Mouse (Mus musculus): Measurements from ENCODE around the gene Olfr1434. TPM values are rescaled to one million over a fixed set of nuclear protein-coding genes. Genes with fewer than 3 reads are reported as not detected.
"Not testable (repeated sequence)": the region's sequence is repeated elsewhere in the genome, so short reads cannot be mapped to it uniquely, and the experiment has no call there.

The Olfr1434 gene
- total RNA-seq (2021): not detected
- long read RNA-seq: 0 reads

DNA sequence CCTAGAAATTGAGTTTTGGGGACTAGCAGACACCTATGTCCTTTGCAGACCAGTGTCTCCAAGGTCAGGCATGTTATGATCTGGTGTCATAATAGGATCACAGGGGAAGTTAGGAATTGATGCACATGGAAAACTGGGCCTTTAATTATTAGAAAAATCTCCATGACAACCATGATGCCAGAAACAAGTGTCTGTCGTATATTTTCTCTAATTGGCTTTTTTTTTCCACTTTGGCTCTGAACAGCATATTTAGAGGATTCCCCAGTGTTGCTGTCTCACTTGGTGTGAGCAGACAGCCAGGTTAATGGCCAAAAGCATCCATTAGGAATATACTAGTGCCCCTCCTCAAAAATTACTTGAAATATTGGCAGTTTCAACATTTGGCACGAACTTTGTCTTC lies at the start of gene Olfr1434:
Gene Olfr1434 (plus strand): TSS at position 301 of the 400 bp plus-strand sequence.
- no peak for DNase-seq (ENCODE audit: low spot score in 2 of 2)

DNA sequence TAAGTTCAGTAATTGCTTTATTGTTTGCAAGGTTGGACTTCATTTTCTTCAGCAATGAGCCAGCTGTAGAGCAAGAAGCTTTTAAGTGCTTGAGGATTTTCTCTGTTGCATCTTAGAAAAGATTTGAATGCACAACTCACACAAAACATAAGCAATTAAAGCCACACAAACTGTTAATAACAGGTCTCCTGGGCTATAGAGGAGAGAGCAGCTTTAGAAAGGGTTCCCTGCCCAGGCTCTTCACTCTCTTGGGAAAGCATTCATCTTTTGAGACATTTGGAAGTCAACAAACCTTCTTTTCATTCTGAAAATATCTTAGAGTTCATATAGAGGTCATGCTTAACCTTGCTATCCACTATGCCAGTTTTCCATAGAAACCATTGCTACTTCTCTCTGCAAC lies 47.2 kb upstream of the Olfr1434 start, which contains the start of gene Olfr1432:
Gene Olfr1432 (minus strand): TSS at position 101 of the 400 bp plus-strand sequence.
- DNase-seq (ENCODE audit: low spot score in 2 of 2): not testable (repeated sequence)

DNA sequence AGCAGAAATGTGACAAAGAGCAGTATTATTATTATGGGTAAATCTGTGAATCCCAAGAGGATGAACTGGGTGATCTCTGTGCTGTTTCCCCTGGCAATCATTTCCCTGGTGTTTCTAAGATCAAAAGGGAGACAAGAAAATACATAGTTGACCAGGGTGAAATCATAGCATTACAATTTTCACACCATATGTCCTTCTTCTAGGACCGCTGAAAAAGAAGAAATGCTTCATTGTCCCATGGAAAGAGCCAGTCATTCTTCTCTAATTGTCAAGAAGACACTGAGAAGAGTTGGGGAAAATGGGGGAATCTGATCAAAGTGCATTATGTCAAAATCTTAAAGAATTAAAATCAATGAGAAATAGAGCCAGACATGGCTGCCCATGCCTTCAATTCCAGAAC lies 38.1 kb upstream of the Olfr1434 start, which contains the start of gene Olfr262:
Gene Olfr262 (minus strand): TSS at position 101 of the 400 bp plus-strand sequence.
- no peak for DNase-seq (ENCODE audit: low spot score in 2 of 2)

DNA sequence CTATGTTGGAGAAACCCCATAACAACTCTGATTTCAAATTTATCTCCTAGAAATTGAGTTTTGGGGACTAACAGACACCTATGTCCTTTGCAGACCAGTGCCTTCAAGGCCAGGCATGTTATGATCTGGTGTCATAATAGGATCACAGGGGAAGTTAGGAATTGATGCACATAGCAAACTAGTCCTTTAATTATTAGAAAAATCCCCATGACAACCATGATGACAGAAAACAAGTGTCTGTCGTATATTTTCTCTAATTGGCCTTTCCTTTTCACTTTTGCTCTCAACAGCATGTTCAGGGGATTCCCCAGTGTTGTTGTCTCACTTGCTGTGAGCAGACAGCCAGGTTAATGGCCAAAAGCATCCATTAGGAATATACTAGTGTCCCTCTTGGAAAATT lies 18.9 kb upstream of the Olfr1434 start, which contains the start of gene Olfr235:
Gene Olfr235 (plus strand): TSS at position 301 of the 400 bp plus-strand sequence.
- no peak for DNase-seq (ENCODE audit: low spot score in 2 of 2)

- DNase-seq (ENCODE audit: low spot score in 2 of 2): no peak
Measured at GRCm38 (mm10) chr19:12292979-12293378, 13.3 kb downstream of the Olfr1434 start.

DNA sequence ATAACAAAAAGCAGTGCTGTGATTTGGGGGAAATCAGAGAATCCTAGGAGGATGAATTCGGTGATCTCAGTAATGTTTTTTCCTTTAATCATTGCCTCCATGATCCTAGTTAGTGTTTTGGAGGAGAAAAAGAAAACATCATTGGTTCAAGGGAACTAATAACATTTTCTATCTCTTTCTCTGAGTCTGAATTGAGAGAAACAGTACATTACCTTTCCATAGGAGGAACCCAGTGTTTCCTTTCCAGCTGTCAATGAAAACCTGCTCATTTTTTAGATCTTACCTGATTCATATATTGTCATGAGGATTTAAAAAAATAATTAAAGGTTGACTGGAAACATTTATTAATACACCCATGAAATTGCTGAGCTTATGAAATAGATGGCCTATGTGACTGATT lies 19.4 kb downstream of the Olfr1434 start, which contains the start of gene Olfr1436:
Gene Olfr1436 (minus strand): TSS at position 101 of the 400 bp plus-strand sequence.
- not testable (repeated sequence) for DNase-seq (ENCODE audit: low spot score in 2 of 2)

- DNase-seq (ENCODE audit: low spot score in 2 of 2): no peak
Measured at GRCm38 (mm10) chr19:12325001-12325400, 45.3 kb downstream of the Olfr1434 start, which contains the start of gene Olfr1437. Gene Olfr1437 (minus strand): TSS chr19:12325101.

Other genes with a start within 250 kb of the Olfr1434 start
- gene Olfr1423, start 238.5 kb upstream of the Olfr1434 start, total RNA-seq (2021): not detected
- not detected for gene Olfr1424, start 217.2 kb upstream of the Olfr1434 start, total RNA-seq (2021)
- not detected for gene Olfr1425, start 202.1 kb upstream of the Olfr1434 start, total RNA-seq (2021)
- gene Olfr1426, start 187.8 kb upstream of the Olfr1434 start, total RNA-seq (2021): not detected
- gene Olfr1427, start 176.5 kb upstream of the Olfr1434 start, total RNA-seq (2021): not detected
- gene Olfr1428, start 164.0 kb upstream of the Olfr1434 start, total RNA-seq (2021): not detected
- gene Olfr76, start 156.7 kb upstream of the Olfr1434 start, total RNA-seq (2021): not detected
- not detected for gene Olfr1555-ps1, start 109.7 kb upstream of the Olfr1434 start, total RNA-seq (2021)
- not detected for gene Olfr1431, start 79.2 kb upstream of the Olfr1434 start, total RNA-seq (2021)
- gene Olfr1432, start 47.3 kb upstream of the Olfr1434 start, total RNA-seq (2021): not detected
- not detected for gene Olfr262, start 38.2 kb upstream of the Olfr1434 start, total RNA-seq (2021)
- gene Olfr235, start 18.8 kb upstream of the Olfr1434 start, total RNA-seq (2021): not detected
- not detected for gene Olfr1436, start 19.3 kb downstream of the Olfr1434 start, total RNA-seq (2021)
- gene Olfr1437, start 45.2 kb downstream of the Olfr1434 start, total RNA-seq (2021): not detected
- gene Olfr1438-ps1, start 56.1 kb downstream of the Olfr1434 start, total RNA-seq (2021): not detected
- gene Olfr1440, start 107.4 kb downstream of the Olfr1434 start, total RNA-seq (2021): not detected
- gene Olfr1441, start 137.6 kb downstream of the Olfr1434 start, total RNA-seq (2021): not detected
- gene Pfpl, start 148.1 kb downstream of the Olfr1434 start, total RNA-seq (2021): not detected
- gene Mpeg1, start 180.9 kb downstream of the Olfr1434 start, total RNA-seq (2021): 1 to 10 TPM; 4.6 to 4.8 TPM
- gene Dtx4, start 221.6 kb downstream of the Olfr1434 start, total RNA-seq (2021): 10 to 100 TPM; 48.1 to 55.5 TPM